Comparison of ENCODE assay signal across 9 mouse cellular contexts in genomic region chr8:46281536-46281935, GRCm38 (mm10). TPM values are rescaled to one million over a fixed set of nuclear protein-coding genes. Genes with fewer than 3 reads are reported as not detected.
DNase-seq lines count a peak whose midpoint lies in the region; ATAC-seq and TF ChIP-seq lines count a peak whose summit lies in the region.
"Had no signal": no experiment of that assay in that cellular context is flagged by ENCODE, and none has a peak within 500 bp of the region (broad histone marks: within the 10 kb centered on the region; RNA-seq: fewer than 3 reads in every experiment).

No protein-coding gene starts in this region.

- TF ChIP-seq POLR2A in kidney, adult 2 months (IDR thresholded peaks at IDR 0.05; ENCODE audit: low read depth, low read length), result no peak
- TF ChIP-seq POLR2A in embryonic fibroblast, embryonic 13.5 days (IDR thresholded peaks at IDR 0.05; ENCODE audit: low read depth, low read length), result no peak

- no peak overlapping the region for H3K4me3 ChIP-seq in kidney, adult 2 months (ENCODE audit: insufficient read depth, low read depth, low read length)
- H3K4me3 ChIP-seq in kidney, embryonic 16.5 days (ENCODE audit: low read length), result no peak overlapping the region
- H3K4me3 ChIP-seq in embryonic fibroblast, embryonic 13.5 days (ENCODE audit: insufficient read depth, low read length), result no peak overlapping the region
- no peak overlapping the region for H3K4me3 ChIP-seq in intestine, embryonic 14.5 days (ENCODE audit: low read depth, low read length)
- H3K4me3 ChIP-seq in limb, embryonic 10.5 days, result no peak overlapping the region
- H3K4me3 ChIP-seq: embryonic facial prominence, embryonic 15.5 days had no signal

- no peaks in the 10 kb centered on the region for H3K36me3 ChIP-seq in kidney, adult 2 months (ENCODE audit: control insufficient read depth, insufficient read depth, low read length)
- H3K36me3 ChIP-seq in kidney, embryonic 16.5 days (ENCODE audit: insufficient read depth, low read length), result no peaks in the 10 kb centered on the region
- H3K36me3 ChIP-seq in intestine, embryonic 14.5 days (ENCODE audit: control insufficient read depth, insufficient read depth, low read length), result no peaks in the 10 kb centered on the region
- no peaks in the 10 kb centered on the region for H3K36me3 ChIP-seq in limb, embryonic 10.5 days
- H3K36me3 ChIP-seq: embryonic facial prominence, embryonic 15.5 days had no signal

- WGBS in kidney, adult 2 months, result 12% methylated on average over 13 of the region's 13 CpGs
- WGBS in kidney, embryonic 16.5 days, result 15% methylated on average over 13 of the region's 13 CpGs
- WGBS in intestine, embryonic 14.5 days, result 14% methylated on average over 13 of the region's 13 CpGs
- 18% methylated on average over 13 of the region's 13 CpGs for WGBS in limb, embryonic 10.5 days

- TF ChIP-seq CTCF in kidney, adult 2 months (conservative IDR thresholded peaks at IDR 0.05; ENCODE audit: insufficient read depth, insufficient read length, low read depth, low read length), result peak; percentile 84
- peak; percentile 63; the same call in 1 of the 2 replicates for TF ChIP-seq CTCF in embryonic fibroblast, embryonic 13.5 days (IDR thresholded peaks at IDR 0.05; ENCODE audit: borderline replicate concordance, insufficient read depth, low read length)

- no peaks in the 10 kb centered on the region for H3K27me3 ChIP-seq in kidney, adult 2 months (replicated peaks; ENCODE audit: control insufficient read depth, insufficient read depth, low read length)
- H3K27me3 ChIP-seq in kidney, embryonic 16.5 days (ENCODE audit: insufficient read depth, low read length), result 0 out of 2 replicates have a peak, but pooled peaks cover 3% of the 10 kb centered on the region
- no peaks in the 10 kb centered on the region for H3K27me3 ChIP-seq in intestine, embryonic 14.5 days (replicated peaks; ENCODE audit: control insufficient read depth, insufficient read depth, low read length)
- H3K27me3 ChIP-seq in limb, embryonic 10.5 days (ENCODE audit: low read depth, poor library complexity, severe bottlenecking), result no peaks in the 10 kb centered on the region
- H3K27me3 ChIP-seq: embryonic facial prominence, embryonic 15.5 days had no signal

- peak; percentile 71 for DNase-seq in kidney, adult 2 months
- peak; percentile 74 to 86 for DNase-seq in adrenal gland, postnatal 36 days
- DNase-seq in intestine, embryonic 14.5 days (ENCODE audit: low spot score), result peak; percentile 83
- DNase-seq in limb, embryonic 10.5 days (ENCODE audit: low spot score), result peak; percentile 79
- peak; percentile 61 for DNase-seq in ovary, postnatal 14 days (ENCODE audit: low spot score)
- peak; percentile 51 for DNase-seq in thymus, postnatal 25 days

- no peak for ATAC-seq in kidney, embryonic 16.5 days (ENCODE audit: low FRiP score, low TSS enrichment)
- no peak for ATAC-seq in intestine, embryonic 14.5 days (replicated peaks; ENCODE audit: low FRiP score, low TSS enrichment, low read depth)

- H3K27ac ChIP-seq in kidney, adult 2 months (ENCODE audit: insufficient read depth, low read depth, low read length), result no peak overlapping the region
- no peak overlapping the region for H3K27ac ChIP-seq in kidney, embryonic 16.5 days (ENCODE audit: low read length)
- H3K27ac ChIP-seq in embryonic fibroblast, embryonic 13.5 days (ENCODE audit: insufficient read depth, low read length), result no peak overlapping the region
- no peak overlapping the region for H3K27ac ChIP-seq in intestine, embryonic 14.5 days (ENCODE audit: low read depth)
- H3K27ac ChIP-seq in limb, embryonic 10.5 days, result no peak overlapping the region
- H3K27ac ChIP-seq: embryonic facial prominence, embryonic 15.5 days had no signal

- no peaks in the 10 kb centered on the region for H3K9me3 ChIP-seq in kidney, embryonic 16.5 days (ENCODE audit: low read length)
- H3K9me3 ChIP-seq in intestine, embryonic 14.5 days (ENCODE audit: control insufficient read depth, low read length), result no peaks in the 10 kb centered on the region
- H3K9me3 ChIP-seq in limb, embryonic 10.5 days (replicated peaks), result no peaks in the 10 kb centered on the region
- H3K9me3 ChIP-seq: embryonic facial prominence, embryonic 15.5 days had no signal

- no peaks in the 10 kb centered on the region for H3K4me1 ChIP-seq in kidney, adult 2 months (ENCODE audit: control insufficient read depth, insufficient read depth, low read length)
- no peaks in the 10 kb centered on the region for H3K4me1 ChIP-seq in kidney, embryonic 16.5 days (ENCODE audit: insufficient read depth, low read length)
- H3K4me1 ChIP-seq in embryonic fibroblast, embryonic 13.5 days (ENCODE audit: control insufficient read depth, insufficient read depth, low read length), result no peaks in the 10 kb centered on the region
- H3K4me1 ChIP-seq in intestine, embryonic 14.5 days (replicated peaks; ENCODE audit: control insufficient read depth, insufficient read depth, low read length), result no peaks in the 10 kb centered on the region
- H3K4me1 ChIP-seq in limb, embryonic 10.5 days, result peaks cover 6% of the 10 kb centered on the region
- H3K4me1 ChIP-seq: embryonic facial prominence, embryonic 15.5 days had no signal

- H3K9ac ChIP-seq in kidney, embryonic 16.5 days (replicated peaks; ENCODE audit: low read length), result no peak overlapping the region
- no peak overlapping the region for H3K9ac ChIP-seq in intestine, embryonic 14.5 days (ENCODE audit: low read length)
- H3K9ac ChIP-seq: embryonic facial prominence, embryonic 15.5 days had no signal

- H3K4me2 ChIP-seq in kidney, embryonic 16.5 days (replicated peaks; ENCODE audit: low read depth, low read length), result no peak overlapping the region
- no peak overlapping the region for H3K4me2 ChIP-seq in intestine, embryonic 14.5 days (ENCODE audit: low read length)
- H3K4me2 ChIP-seq: embryonic facial prominence, embryonic 15.5 days had no signal

RNA-seq across cellular contexts. Expression of gene Helt, which starts 12.9 kb away (rescaled TPM):
- polyA plus RNA-seq in kidney, adult 2 months (2012; rRNA removed), result not detected in 2 replicates
- not detected in 2 replicates for polyA plus RNA-seq in kidney, embryonic 16.5 days (2015; fragmentation: Nextera tagmentation; extraction: Ambion mirVana)
- total RNA-seq in adrenal gland, postnatal 36 days (2021), result not detected
- not detected in 2 replicates for polyA plus RNA-seq in embryonic fibroblast, embryonic 13.5 days (2011; ENCODE audit: insufficient read length, low read depth, missing spikeins)
- not detected in 2 replicates for polyA plus RNA-seq in intestine, embryonic 14.5 days (2014; fragmentation: Nextera tagmentation; extraction: Ambion mirVana)
- polyA plus RNA-seq in limb, embryonic 10.5 days (2016; fragmentation: Nextera tagmentation; extraction: Ambion mirVana), result not detected in 2 replicates
